Mouse (Mus musculus): ENCODE measurements around the gene Plxnb1.
A peak's percentile ranks its signal among the peaks of the same experiment; 100 is the strongest.
"Not testable (repeated sequence)": the region's sequence is repeated elsewhere in the genome, so short reads cannot be mapped to it uniquely, and the experiment has no call there.

Gene Plxnb1

GRCm38 (mm10) chr9:109102541-109102940 is 7.4 kb downstream of the Plxnb1 start:
- DNase-seq (ENCODE audit: low spot score), result no peak

GRCm38 (mm10) chr9:109103250-109103649 is 8.1 kb downstream of the Plxnb1 start:
- no peak for DNase-seq (ENCODE audit: low spot score)

- DNase-seq (ENCODE audit: low spot score), result no peak
Measured at GRCm38 (mm10) chr9:109104083-109104482, 8.9 kb downstream of the Plxnb1 start.

GRCm38 (mm10) chr9:109105011-109105410 is 9.8 kb downstream of the Plxnb1 start:
- no peak for DNase-seq (ENCODE audit: low spot score)

GRCm38 (mm10) chr9:109105648-109106047 is 10.5 kb downstream of the Plxnb1 start:
- DNase-seq (ENCODE audit: low spot score), result no peak

GRCm38 (mm10) chr9:109107341-109107740 is 12.2 kb downstream of the Plxnb1 start:
- no peak for DNase-seq (ENCODE audit: low spot score)

GRCm38 (mm10) chr9:109110240-109110639 is 15.1 kb downstream of the Plxnb1 start:
- no peak for DNase-seq (ENCODE audit: low spot score)

- DNase-seq (ENCODE audit: low spot score), result no peak
Measured at GRCm38 (mm10) chr9:109111101-109111500, 15.9 kb downstream of the Plxnb1 start.

GRCm38 (mm10) chr9:109111591-109111990 is 16.4 kb downstream of the Plxnb1 start:
- DNase-seq (ENCODE audit: low spot score), result no peak

- DNase-seq (ENCODE audit: low spot score), result no peak
Measured at GRCm38 (mm10) chr9:109113331-109113730, 18.1 kb downstream of the Plxnb1 start.

GRCm38 (mm10) chr9:109114276-109114675 is 19.1 kb downstream of the Plxnb1 start:
- no peak for DNase-seq (ENCODE audit: low spot score)

- DNase-seq (ENCODE audit: low spot score), result no peak
Measured at GRCm38 (mm10) chr9:109114871-109115270, 19.7 kb downstream of the Plxnb1 start.

GRCm38 (mm10) chr9:109116205-109116604 is 21.0 kb downstream of the Plxnb1 start:
- DNase-seq (ENCODE audit: low spot score), result no peak

GRCm38 (mm10) chr9:109118106-109118505 is 22.9 kb downstream of the Plxnb1 start:
- DNase-seq (ENCODE audit: low spot score), result no peak

GRCm38 (mm10) chr9:109119571-109119970 is 24.4 kb downstream of the Plxnb1 start:
- no peak for DNase-seq (ENCODE audit: low spot score)

- DNase-seq (ENCODE audit: low spot score), result no peak
Measured at GRCm38 (mm10) chr9:109120956-109121355, 25.8 kb downstream of the Plxnb1 start.

- peak; percentile 56 for DNase-seq (ENCODE audit: low spot score)
Measured at GRCm38 (mm10) chr9:109122553-109123085, 27.4 kb downstream of the Plxnb1 start.

- DNase-seq (ENCODE audit: low spot score), result no peak
Measured at GRCm38 (mm10) chr9:109123266-109123665, 28.1 kb downstream of the Plxnb1 start.

- DNase-seq (ENCODE audit: low spot score), result no peak
Measured at GRCm38 (mm10) chr9:109124164-109124563, 29.0 kb downstream of the Plxnb1 start.

- DNase-seq (ENCODE audit: low spot score), result no peak
Measured at GRCm38 (mm10) chr9:109125043-109125442, 29.9 kb downstream of the Plxnb1 start.

- DNase-seq (ENCODE audit: low spot score), result no peak
Measured at GRCm38 (mm10) chr9:109125481-109125880, 30.3 kb downstream of the Plxnb1 start.

- DNase-seq (ENCODE audit: low spot score), result no peak
Measured at GRCm38 (mm10) chr9:109127076-109127475, 31.9 kb downstream of the Plxnb1 start.

- DNase-seq (ENCODE audit: low spot score), result no peak
Measured at GRCm38 (mm10) chr9:109128211-109128610, 33.0 kb downstream of the Plxnb1 start.

GRCm38 (mm10) chr9:109130076-109130475 is 34.9 kb downstream of the Plxnb1 start:
- no peak for DNase-seq (ENCODE audit: low spot score)

- DNase-seq (ENCODE audit: low spot score), result not testable (repeated sequence)
Measured at GRCm38 (mm10) chr9:109140414-109140813, 45.2 kb downstream of the Plxnb1 start.
